Mouse (Mus musculus) hindbrain, embryonic 12.5 days (tissue): ENCODE measurements around the gene Sec16b. TPM values are rescaled to one million over a fixed set of nuclear protein-coding genes. Genes with fewer than 3 reads are reported as not detected.

Experiments
- ATAC-seq: fragments of 200-750 bp; cut with Nextera tagmentation; 2 replicates; pipeline ENCODE4 v1.8.0; 2017; ENCODE audit warnings: moderate TSS enrichment; ENCODE audit not compliant: low FRiP score
- H3K27ac ChIP-seq: fragments of 300-500 bp; sonication (generic); 2 replicates; pipeline ENCODE4 v1.5.1; 2016; ENCODE audit warnings: mild to moderate bottlenecking
- H3K27me3 ChIP-seq: fragments of 300-500 bp; sonication (generic); 2 replicates; pipeline ENCODE4 v1.6.1; 2016; ENCODE audit warnings: mild to moderate bottlenecking
- H3K36me3 ChIP-seq: fragments of 300-500 bp; sonication (generic); 2 replicates; pipeline ENCODE4 v1.6.1; 2016; ENCODE audit warnings: mild to moderate bottlenecking
- H3K4me1 ChIP-seq: fragments of 300-500 bp; sonication (generic); 2 replicates; pipeline ENCODE4 v1.6.1; 2016
- H3K4me2 ChIP-seq: fragments of 300-500 bp; sonication (generic); replicated peaks from 2 replicates; pipeline ENCODE4 v1.6.1; 2016; ENCODE audit warnings: mild to moderate bottlenecking
- H3K4me3 ChIP-seq: fragments of 300-500 bp; sonication (generic); 2 replicates; pipeline ENCODE4 v1.5.1; 2016; ENCODE audit warnings: mild to moderate bottlenecking
- H3K9ac ChIP-seq: fragments of 300-500 bp; sonication (generic); 2 replicates; pipeline ENCODE4 v1.6.1; 2016; ENCODE audit warnings: mild to moderate bottlenecking, moderate library complexity
- H3K9me3 ChIP-seq: fragments of 300-500 bp; sonication (generic); replicated peaks from 2 replicates; pipeline ENCODE4 v1.6.1; 2016; ENCODE audit warnings: mild to moderate bottlenecking
- WGBS: fragments of 180-500 bp; shearing (Covaris S2); methylation state at CpG from one replicate; pipeline ENCODE4 v1.1.7; 2016; 5-methylcytosine and 5-hydroxymethylcytosine counted together
- polyA plus RNA-seq: library from polyadenylated mRNA; unstranded; fragments of >200 nt; fragmentation: Nextera tagmentation; extraction: Ambion mirVana; gene quantifications from 2 replicates; pipeline ENCODE4 v1.2.1, GENCODE M21; 2016

The Sec16b gene
- polyA plus RNA-seq, 1 experiment from 2014 or later, result 1.3 TPM

DNA sequence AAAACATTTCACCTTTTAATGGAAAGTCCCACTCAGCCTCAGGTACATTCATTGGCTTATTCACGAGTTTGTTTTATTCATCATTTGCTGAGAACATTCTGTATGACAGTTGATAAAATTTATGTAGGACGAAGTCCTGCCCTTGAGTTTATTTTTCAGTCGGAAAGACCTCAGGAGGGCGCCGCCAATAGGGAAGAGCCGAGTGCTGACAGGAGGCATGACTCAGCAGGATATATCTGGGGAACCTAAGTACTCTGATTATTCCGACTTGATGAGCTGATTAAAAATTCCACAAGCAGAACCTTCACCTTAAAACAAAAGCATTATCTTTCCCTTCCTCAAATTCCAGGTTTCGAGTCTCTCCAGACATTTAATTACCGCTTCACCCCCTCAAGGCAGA, 26.4 kb upstream of the Sec16b start:
- WGBS, result 39% methylated on average over 9 of the region's 9 CpGs
- Histone ChIP-seq H3K27ac (no peak overlapping the region), H3K36me3 (no peaks in the 10 kb centered on the region)

DNA sequence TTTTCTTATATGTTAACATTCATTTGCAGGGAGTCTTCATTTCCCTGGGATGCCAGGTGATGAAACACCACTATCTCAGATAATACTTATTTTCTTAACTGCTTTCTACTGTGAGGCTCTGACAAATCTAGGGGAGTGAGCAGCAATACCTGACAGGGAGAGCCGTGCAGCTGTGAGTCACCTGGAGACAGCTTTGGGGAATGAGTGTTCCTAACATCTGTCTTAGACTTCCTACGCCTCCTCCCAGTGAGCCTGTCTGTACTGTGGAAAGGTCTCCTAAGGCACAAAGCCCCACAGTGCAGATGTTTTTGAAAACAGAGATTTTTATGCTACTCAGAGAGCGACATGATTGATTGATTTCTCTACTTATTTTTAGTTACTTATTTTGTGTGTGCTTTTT, 25.6 kb upstream of the Sec16b start:
- Histone ChIP-seq H3K27me3 (no peaks in the 10 kb centered on the region), H3K9ac (no peak overlapping the region), H3K4me2 (no peak overlapping the region), H3K27ac (no peak overlapping the region), H3K4me1 (no peaks in the 10 kb centered on the region), H3K9me3 (no peaks in the 10 kb centered on the region), H3K4me3 (no peak overlapping the region), H3K36me3 (no peaks in the 10 kb centered on the region)
- WGBS, result 73% methylated on average over 3 of the region's 3 CpGs
- ATAC-seq, result no peak

More for the DNA sequence above, 26.4 kb upstream of the Sec16b start:
- H3K9me3 ChIP-seq, result no peaks in the 10 kb centered on the region
- H3K4me1 ChIP-seq, result no peaks in the 10 kb centered on the region
- H3K4me2 ChIP-seq, result no peak overlapping the region
- H3K4me3 ChIP-seq, result no peak overlapping the region
- H3K27me3 ChIP-seq, result no peaks in the 10 kb centered on the region
- ATAC-seq, result no peak
- no peak overlapping the region for H3K9ac ChIP-seq

DNA sequence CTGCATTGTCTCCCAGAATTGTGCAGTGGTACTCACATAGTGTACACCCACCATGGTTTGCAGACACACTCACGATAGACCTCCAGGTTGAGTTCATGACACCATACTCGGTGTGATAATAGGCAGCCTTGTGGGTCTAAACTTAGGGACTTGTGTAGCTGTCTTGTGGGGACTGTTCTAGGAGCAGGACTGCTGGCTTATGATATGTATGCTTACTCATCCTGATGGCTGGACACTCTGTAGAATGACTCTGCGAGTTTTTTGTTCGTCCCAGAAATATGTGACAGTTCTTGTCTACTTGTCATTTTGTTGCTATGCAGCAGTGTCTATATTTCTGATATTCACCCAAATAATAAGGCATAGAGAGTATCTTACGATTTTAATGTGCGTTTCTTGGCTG, 24.9 kb upstream of the Sec16b start:
- H3K36me3 ChIP-seq, result no peaks in the 10 kb centered on the region
- H3K9me3 ChIP-seq, result no peaks in the 10 kb centered on the region
- H3K4me3 ChIP-seq, result no peak overlapping the region
- no peaks in the 10 kb centered on the region for H3K4me1 ChIP-seq
- H3K27me3 ChIP-seq, result no peaks in the 10 kb centered on the region
- H3K9ac ChIP-seq, result no peak overlapping the region
- no peak for ATAC-seq
- 96% methylated on average over 6 of the region's 6 CpGs for WGBS
- no peak overlapping the region for H3K27ac ChIP-seq
- no peak overlapping the region for H3K4me2 ChIP-seq

DNA sequence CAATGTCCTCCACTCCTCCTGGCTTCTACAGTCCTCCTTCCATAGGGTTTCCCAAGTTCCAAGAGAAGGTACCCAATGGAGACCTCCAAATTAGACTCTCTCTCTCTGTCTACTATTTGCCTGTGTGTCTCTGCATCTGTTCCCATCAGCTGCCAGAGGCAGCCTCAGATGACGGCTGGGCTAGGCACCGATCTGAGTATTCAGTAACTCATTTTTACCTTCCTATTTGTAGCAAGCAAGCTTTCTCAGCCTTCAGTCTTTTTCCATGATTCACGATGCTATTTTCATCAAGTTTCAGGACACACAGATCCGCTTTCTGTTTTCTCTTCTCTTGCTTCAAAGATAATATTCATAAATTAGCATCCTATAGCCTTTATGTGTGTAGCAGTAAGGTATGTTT, 22.4 kb upstream of the Sec16b start:
- no peak overlapping the region for H3K27ac ChIP-seq
- H3K27me3 ChIP-seq, result no peaks in the 10 kb centered on the region
- 94% methylated on average over 4 of the region's 4 CpGs for WGBS
- H3K4me1 ChIP-seq, result no peaks in the 10 kb centered on the region
- no peak overlapping the region for H3K9ac ChIP-seq
- no peaks in the 10 kb centered on the region for H3K9me3 ChIP-seq
- H3K4me2 ChIP-seq, result no peak overlapping the region
- H3K4me3 ChIP-seq, result no peak overlapping the region
- ATAC-seq, result no peak
- no peaks in the 10 kb centered on the region for H3K36me3 ChIP-seq

DNA sequence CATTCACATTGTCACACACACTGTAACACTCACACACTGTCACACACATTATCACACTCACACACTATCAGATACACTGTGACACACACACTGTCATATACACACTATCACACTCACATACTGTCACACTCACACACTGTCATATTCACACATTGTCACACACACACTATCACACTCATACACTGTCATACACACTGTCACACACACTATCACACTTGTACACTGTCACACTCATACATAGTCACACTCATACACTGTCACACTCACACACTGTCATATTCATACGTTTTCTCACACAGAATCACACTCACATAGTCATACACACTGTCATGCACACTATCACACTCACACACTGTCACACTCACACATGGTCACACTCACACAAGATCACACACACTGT, 5.9 kb upstream of the Sec16b start:
- no peaks in the 10 kb centered on the region for H3K27me3 ChIP-seq
- 0 out of 2 replicates have a peak, but pooled peaks cover 5% of the 10 kb centered on the region for H3K4me1 ChIP-seq
- H3K4me3 ChIP-seq, result no peak overlapping the region
- H3K4me2 ChIP-seq, result no peak overlapping the region
- H3K36me3 ChIP-seq, result no peaks in the 10 kb centered on the region
- no peak overlapping the region for H3K27ac ChIP-seq
- no peak overlapping the region for H3K9ac ChIP-seq
- no peaks in the 10 kb centered on the region for H3K9me3 ChIP-seq
- ATAC-seq, result peak; percentile 43; the same call in 1 of the 2 replicates
- 79% methylated on average over 1 of the region's 1 CpGs for WGBS

DNA sequence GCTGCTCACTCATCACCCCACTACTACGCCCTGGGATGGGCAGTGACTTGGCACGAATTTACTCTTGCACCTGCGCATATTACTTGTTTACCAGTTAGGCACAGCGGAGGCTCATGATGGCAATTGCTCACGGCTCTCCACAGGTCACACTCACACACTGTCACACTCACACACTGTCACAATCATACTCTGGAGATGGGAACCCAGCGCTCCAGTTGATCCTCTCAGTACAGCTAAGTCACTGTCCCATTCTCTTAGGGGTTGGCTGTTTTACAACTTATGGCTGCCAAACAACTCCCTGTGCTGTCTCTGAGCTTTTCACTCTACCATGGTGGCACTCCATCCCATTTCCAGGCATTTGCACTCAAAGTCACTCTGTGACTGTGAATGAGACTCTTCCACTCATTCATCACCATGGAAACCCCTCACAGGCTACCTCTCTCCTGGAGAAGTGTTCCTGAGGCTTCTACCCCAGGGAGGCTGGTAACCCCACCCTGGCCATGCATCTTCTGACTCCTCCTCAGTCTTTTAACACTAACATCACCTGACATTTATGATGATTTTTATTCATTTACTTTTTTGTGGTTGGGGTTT, 5.1 kb upstream of the Sec16b start:
- 92% methylated on average over 6 of the region's 6 CpGs for WGBS
- no peak; the same call in 1 of the 2 replicates for ATAC-seq
- Histone ChIP-seq H3K9me3 (no peaks in the 10 kb centered on the region), H3K36me3 (no peaks in the 10 kb centered on the region), H3K4me1 (0 out of 2 replicates have a peak, but pooled peaks cover 5% of the 10 kb centered on the region), H3K9ac (no peak overlapping the region), H3K4me3 (no peak overlapping the region), H3K27me3 (no peaks in the 10 kb centered on the region), H3K27ac (no peak overlapping the region), H3K4me2 (no peak overlapping the region)

DNA sequence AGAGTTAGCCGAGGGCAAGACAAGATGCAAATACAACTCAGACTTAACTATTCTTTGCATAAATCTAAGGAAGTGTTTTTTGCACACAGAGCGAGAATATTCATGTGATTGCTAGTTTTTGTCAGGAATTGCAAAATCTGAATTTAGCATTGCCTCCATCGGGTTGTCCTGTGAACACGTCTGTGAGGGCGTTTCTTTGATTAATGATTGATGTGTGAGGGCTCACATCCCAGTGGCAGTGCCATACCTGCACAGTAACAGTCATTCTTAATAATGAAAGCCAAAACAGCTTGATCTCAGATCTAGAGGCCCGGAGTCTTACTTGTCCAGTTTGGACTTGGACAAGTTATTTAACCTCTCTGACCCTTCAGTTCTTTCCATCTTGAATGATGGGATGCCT, 3.5 kb upstream of the Sec16b start:
- no peak for ATAC-seq
- Histone ChIP-seq H3K4me1 (0 out of 2 replicates have a peak, but pooled peaks cover 10% of the 10 kb centered on the region), H3K4me3 (no peak overlapping the region), H3K4me2 (no peak overlapping the region), H3K9me3 (no peaks in the 10 kb centered on the region), H3K9ac (no peak overlapping the region), H3K27ac (no peak overlapping the region), H3K36me3 (no peaks in the 10 kb centered on the region), H3K27me3 (no peaks in the 10 kb centered on the region)
- WGBS, result 68% methylated on average over 6 of the region's 6 CpGs

DNA sequence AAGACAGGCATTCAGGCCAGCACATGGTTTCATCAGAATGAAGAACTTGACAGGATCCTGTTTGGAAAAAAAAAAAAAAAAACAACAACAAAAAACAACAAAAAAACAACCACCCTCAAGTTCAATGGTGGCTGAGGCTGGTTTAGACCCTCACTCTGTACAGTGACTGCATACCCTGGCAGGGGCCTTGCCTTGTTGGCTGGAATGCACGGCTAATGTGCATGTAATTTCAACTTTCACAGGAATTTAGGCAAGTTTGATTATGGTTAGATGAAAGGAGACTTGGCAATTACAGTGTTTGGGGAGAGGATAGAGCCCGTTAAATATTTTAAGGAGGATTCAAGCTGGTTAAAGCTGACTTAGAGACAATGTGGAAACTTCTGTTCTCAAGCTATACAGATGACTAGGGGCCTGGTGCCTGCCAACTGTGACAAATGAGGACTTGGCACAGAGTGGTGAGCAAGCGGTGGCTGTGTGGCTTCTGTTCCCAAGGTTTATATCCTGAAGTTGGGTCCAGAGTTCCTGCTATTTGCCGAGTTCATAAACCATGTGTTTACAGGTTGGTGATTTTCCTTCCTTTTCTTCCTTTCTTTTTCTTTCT, 567 bp downstream of the Sec16b start:
- peak; percentile 60; the same call in 1 of the 2 replicates for ATAC-seq
- Histone ChIP-seq H3K9me3 (no peaks in the 10 kb centered on the region), H3K36me3 (no peaks in the 10 kb centered on the region), H3K9ac (no peak overlapping the region), H3K27me3 (no peaks in the 10 kb centered on the region), H3K4me1 (peaks cover 13% of the 10 kb centered on the region; the same call in 1 of the 2 replicates), H3K4me3 (no peak overlapping the region), H3K4me2 (no peak overlapping the region), H3K27ac (no peak overlapping the region)
- WGBS, result 35% methylated on average over 4 of the region's 4 CpGs

DNA sequence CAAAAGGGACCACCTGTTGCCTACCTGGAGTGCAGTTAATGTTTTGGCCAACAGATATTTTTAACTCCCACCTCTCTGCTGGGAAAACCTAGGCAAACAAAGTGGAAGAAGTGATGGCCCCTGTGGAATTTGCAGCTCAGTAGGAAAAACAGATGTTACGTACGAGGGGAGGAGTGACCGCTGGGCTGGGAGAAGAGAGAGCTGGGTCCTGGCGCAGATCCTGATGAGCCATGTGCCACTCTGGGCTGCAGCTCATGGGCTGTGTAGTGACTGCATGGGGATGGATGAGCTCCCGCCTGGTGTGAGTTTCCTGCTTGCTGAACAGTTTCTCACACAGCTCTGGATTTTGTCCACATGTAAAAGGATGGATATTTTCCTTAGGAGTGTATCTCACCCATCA, 1.3 kb downstream of the Sec16b start:
- WGBS, result 55% methylated on average over 5 of the region's 5 CpGs
- no peak overlapping the region for H3K27ac ChIP-seq
- H3K27me3 ChIP-seq, result no peaks in the 10 kb centered on the region
- ATAC-seq, result no peak
- no peaks in the 10 kb centered on the region for H3K36me3 ChIP-seq
- no peak overlapping the region for H3K4me3 ChIP-seq
- peaks cover 13% of the 10 kb centered on the region; the same call in 1 of the 2 replicates for H3K4me1 ChIP-seq
- no peak overlapping the region for H3K9ac ChIP-seq
- H3K9me3 ChIP-seq, result no peaks in the 10 kb centered on the region
- no peak overlapping the region for H3K4me2 ChIP-seq

DNA sequence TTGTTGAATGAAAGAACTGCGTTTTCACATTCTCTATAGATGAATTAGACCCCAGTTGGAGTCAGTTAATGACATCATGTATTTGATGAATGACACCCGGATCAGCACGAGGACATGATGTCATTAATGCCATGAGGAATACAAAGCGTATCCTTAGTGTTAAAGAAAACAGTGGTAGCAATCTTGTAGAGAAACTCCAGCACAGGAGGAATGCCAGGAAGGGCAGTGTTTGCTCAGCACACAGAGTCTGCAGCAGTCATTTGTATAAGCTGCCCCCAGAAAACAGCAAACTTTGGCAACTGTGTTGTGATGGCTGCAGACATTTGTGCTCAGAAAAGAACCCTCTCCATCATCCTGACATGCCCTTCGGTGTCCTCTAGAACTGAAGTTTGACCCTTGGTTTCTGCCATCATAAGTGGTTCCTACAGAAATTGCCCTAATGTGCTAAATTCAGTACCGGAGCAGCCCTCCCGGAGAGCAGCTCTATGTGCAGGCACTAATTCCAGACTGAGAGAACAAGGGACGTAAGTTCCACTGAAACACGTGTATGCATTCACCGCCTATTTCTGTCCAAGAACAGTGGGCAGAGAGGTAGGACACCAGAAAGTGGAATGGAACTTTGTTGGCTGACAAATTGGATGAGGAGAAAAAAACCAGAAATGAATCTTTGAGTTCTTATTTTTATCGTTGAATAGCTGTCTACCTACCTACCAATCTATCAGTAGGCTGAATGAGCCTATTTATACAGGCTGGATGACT, 6.3 kb downstream of the Sec16b start:
- Histone ChIP-seq H3K9me3 (no peaks in the 10 kb centered on the region), H3K36me3 (no peaks in the 10 kb centered on the region), H3K9ac (no peak overlapping the region), H3K4me3 (no peak overlapping the region), H3K27me3 (no peaks in the 10 kb centered on the region), H3K4me2 (no peak overlapping the region), H3K27ac (no peak overlapping the region), H3K4me1 (peaks cover 9% of the 10 kb centered on the region; the same call in 1 of the 2 replicates)
- no peak for ATAC-seq
- WGBS, result 64% methylated on average over 11 of the region's 11 CpGs

DNA sequence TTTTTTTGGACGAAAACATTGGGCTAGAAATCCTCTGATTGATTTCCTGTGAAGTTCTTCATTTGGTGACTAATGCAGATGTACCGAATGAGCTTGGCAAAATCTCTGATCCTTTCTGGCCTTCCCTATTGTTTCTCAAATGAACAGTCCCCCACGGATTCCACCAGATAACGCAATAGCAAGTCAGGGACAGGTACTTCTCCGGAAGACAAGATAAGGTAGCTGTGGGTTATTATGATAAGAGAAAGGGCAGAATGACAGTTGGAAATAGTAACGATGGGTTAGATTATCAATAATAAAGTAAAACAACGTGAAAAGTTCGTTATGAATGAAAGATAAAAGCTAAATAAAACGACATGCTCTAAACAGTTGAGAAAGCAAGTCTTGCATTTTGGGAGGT, 7.0 kb downstream of the Sec16b start:
- Histone ChIP-seq H3K9ac (no peak overlapping the region), H3K4me1 (peaks cover 10% of the 10 kb centered on the region; the same call in 1 of the 2 replicates), H3K36me3 (no peaks in the 10 kb centered on the region), H3K27ac (no peak overlapping the region), H3K4me3 (no peak overlapping the region), H3K27me3 (no peaks in the 10 kb centered on the region), H3K9me3 (no peaks in the 10 kb centered on the region), H3K4me2 (no peak overlapping the region)
- WGBS, result 81% methylated on average over 9 of the region's 9 CpGs
- ATAC-seq, result no peak

DNA sequence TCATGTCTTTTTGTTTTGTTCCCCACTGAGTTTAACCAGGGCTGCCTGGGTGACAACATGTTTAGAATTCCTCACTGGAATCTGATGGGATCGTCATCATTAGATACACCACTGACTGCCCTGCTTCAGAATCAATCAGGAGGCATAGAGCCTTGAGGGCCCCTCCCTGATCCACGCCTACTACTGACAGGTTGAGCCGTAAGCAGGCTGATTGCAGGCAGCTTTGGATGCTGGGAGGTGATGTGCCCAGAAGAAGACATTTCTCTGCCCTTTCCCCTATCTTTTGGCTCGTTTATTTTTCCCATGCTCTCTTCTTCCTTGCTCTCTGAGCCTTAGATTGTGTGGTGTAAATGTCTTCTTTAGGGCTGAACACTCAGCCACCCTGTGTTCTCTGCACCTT, 7.8 kb downstream of the Sec16b start:
- no peak overlapping the region for H3K9ac ChIP-seq
- H3K27ac ChIP-seq, result no peak overlapping the region
- H3K4me1 ChIP-seq, result peaks cover 11% of the 10 kb centered on the region; the same call in 1 of the 2 replicates
- no peaks in the 10 kb centered on the region for H3K9me3 ChIP-seq
- no peaks in the 10 kb centered on the region for H3K27me3 ChIP-seq
- ATAC-seq, result no peak
- H3K4me2 ChIP-seq, result no peak overlapping the region
- no peak overlapping the region for H3K4me3 ChIP-seq
- 77% methylated on average over 4 of the region's 4 CpGs for WGBS
- no peaks in the 10 kb centered on the region for H3K36me3 ChIP-seq
